Mouse (Mus musculus): ENCODE data around the gene Grin3a.
"Not testable (repeated sequence)": the region's sequence is repeated elsewhere in the genome, so short reads cannot be mapped to it uniquely, and the experiment has no call there.

Grin3a gene

GRCm38 (mm10) chr4:49680171-49680875 is 165.2 kb downstream of the Grin3a start:
- no peak for DNase-seq (ENCODE audit: low read depth)

GRCm38 (mm10) chr4:49676790-49677189 is 168.8 kb downstream of the Grin3a start:
- no peak for DNase-seq (ENCODE audit: low read depth)

GRCm38 (mm10) chr4:49676071-49676470 is 169.5 kb downstream of the Grin3a start:
- no peak for DNase-seq (ENCODE audit: low read depth)

- DNase-seq (ENCODE audit: low read depth), result no peak
These were observed 180.7 kb downstream of the Grin3a start for GRCm38 (mm10) chr4:49664850-49665249.

- no peak for DNase-seq (ENCODE audit: low read depth)
These were observed 183.3 kb downstream of the Grin3a start for GRCm38 (mm10) chr4:49662231-49662630.

- no peak for DNase-seq (ENCODE audit: low read depth)
These were observed 183.9 kb downstream of the Grin3a start for GRCm38 (mm10) chr4:49661664-49662063.

GRCm38 (mm10) chr4:49659421-49659820 is 186.1 kb downstream of the Grin3a start:
- no peak for DNase-seq (ENCODE audit: low read depth)

- DNase-seq (ENCODE audit: low read depth), result no peak
These were observed 205.6 kb downstream of the Grin3a start for GRCm38 (mm10) chr4:49639913-49640312.

GRCm38 (mm10) chr4:49637821-49638220 is 207.7 kb downstream of the Grin3a start:
- DNase-seq (ENCODE audit: low read depth), result no peak

GRCm38 (mm10) chr4:49632139-49632481 is 213.4 kb downstream of the Grin3a start:
- DNase-seq (ENCODE audit: low read depth), result no peak

- DNase-seq (ENCODE audit: low read depth), result peak; percentile 98
These were observed 214.0 kb downstream of the Grin3a start, which contains the start of gene Rnf20 for GRCm38 (mm10) chr4:49631319-49632138. Gene Rnf20 (plus strand): TSS chr4:49632006.

- DNase-seq (ENCODE audit: low read depth), result no peak
These were observed 216.6 kb downstream of the Grin3a start for GRCm38 (mm10) chr4:49628941-49629340.

- peak; percentile 88 for DNase-seq (ENCODE audit: low read depth)
These were observed 218.6 kb downstream of the Grin3a start for GRCm38 (mm10) chr4:49626973-49627372.

- DNase-seq (ENCODE audit: low read depth), result not testable (repeated sequence)
These were observed 220.6 kb downstream of the Grin3a start for GRCm38 (mm10) chr4:49624969-49625368.

- no peak for DNase-seq (ENCODE audit: low read depth)
These were observed 221.6 kb downstream of the Grin3a start for GRCm38 (mm10) chr4:49623916-49624315.

- no peak for DNase-seq (ENCODE audit: low read depth)
These were observed 223.3 kb downstream of the Grin3a start for GRCm38 (mm10) chr4:49622272-49622671.

- not testable (repeated sequence) for DNase-seq (ENCODE audit: low read depth)
These were observed 225.7 kb downstream of the Grin3a start for GRCm38 (mm10) chr4:49619861-49620260.

GRCm38 (mm10) chr4:49616924-49617323 is 228.6 kb downstream of the Grin3a start:
- DNase-seq (ENCODE audit: low read depth), result no peak
